Mouse (Mus musculus) cortical plate, adult 2 months (tissue): Measurements from ENCODE around the gene Recql5.

ENCODE experiments used
- CTCF ChIP-seq: fragments of 200-500 bp; IDR thresholded peaks from 2 replicates; pipeline ENCODE4 v1.5.1; 2011; ENCODE audit warnings: mild to moderate bottlenecking, control low read depth, low read length; ENCODE audit not compliant: insufficient read depth; ENCODE audit errors: extremely low read depth
- POLR2A ChIP-seq: fragments of 200-500 bp; IDR thresholded peaks from 2 replicates; pipeline ENCODE4 v1.6.1; 2011; ENCODE audit warnings: mild to moderate bottlenecking, low read length, control low read depth; ENCODE audit not compliant: insufficient read depth; ENCODE audit errors: extremely low read depth

GRCm38 (mm10) chr11:115929818-115930217, 3.5 kb downstream of the Recql5 start:
- TF ChIP-seq POLR2A (no peak), CTCF (no peak)
